Mouse (Mus musculus) liver, postnatal 0 days (tissue): ENCODE data around the gene Olfr631. TPM values are rescaled to one million over a fixed set of nuclear protein-coding genes. Genes with fewer than 3 reads are reported as not detected.
"Not testable (repeated sequence)": the region's sequence is repeated elsewhere in the genome, so short reads cannot be mapped to it uniquely, and the experiment has no call there.

Experiments
- ATAC-seq: fragments of 200-750 bp; cut with Nextera tagmentation; 2 replicates; pipeline ENCODE4 v1.8.0; 2017; ENCODE audit warnings: mild to moderate bottlenecking, moderate library complexity
- DNase-seq: peaks from one replicate; pipeline ENCODE4 v3.0.0-alpha.2; 2016
- H3K27ac ChIP-seq: fragments of 300-500 bp; sonication (generic); 2 replicates; pipeline ENCODE4 v1.5.1; 2014; ENCODE audit warnings: antibody characterized with exemption, moderate library complexity, mild to moderate bottlenecking, low read depth
- H3K27me3 ChIP-seq: fragments of 300-500 bp; sonication (generic); 2 replicates; pipeline ENCODE4 v1.6.1; 2014; ENCODE audit warnings: low read length, control low read depth, mixed read lengths; ENCODE audit not compliant: insufficient read depth
- H3K36me3 ChIP-seq: fragments of 300-500 bp; sonication (generic); replicated peaks from 2 replicates; pipeline ENCODE4 v1.6.1; 2014; ENCODE audit warnings: mild to moderate bottlenecking, control low read depth, low read length, moderate library complexity, mixed read lengths; ENCODE audit not compliant: insufficient read depth
- H3K4me1 ChIP-seq: fragments of 300-500 bp; sonication (generic); 2 replicates; pipeline ENCODE4 v1.6.1; 2014; ENCODE audit warnings: antibody characterized with exemption, mild to moderate bottlenecking, control low read depth; ENCODE audit not compliant: insufficient read depth
- H3K4me2 ChIP-seq: fragments of 300-500 bp; sonication (generic); 2 replicates; pipeline ENCODE4 v1.6.1; 2014; ENCODE audit warnings: low read depth, mild to moderate bottlenecking, low read length, moderate library complexity, mixed read lengths
- H3K4me3 ChIP-seq: fragments of 300-500 bp; sonication (generic); 2 replicates; pipeline ENCODE4 v1.5.1; 2014; ENCODE audit warnings: low read depth, low read length
- H3K9ac ChIP-seq: fragments of 300-500 bp; sonication (generic); replicated peaks from 2 replicates; pipeline ENCODE4 v1.6.1; 2014; ENCODE audit warnings: mild to moderate bottlenecking, moderate library complexity
- H3K9me3 ChIP-seq: fragments of 300-500 bp; sonication (generic); 2 replicates; pipeline ENCODE4 v1.6.1; 2016; ENCODE audit warnings: mild to moderate bottlenecking, control low read depth, low read length, mixed read lengths
- CTCF ChIP-seq: sonication (generic); IDR thresholded peaks from 2 replicates; pipeline ENCODE4 v1.5.1; 2016; ENCODE audit warnings: antibody characterized with exemption, low read depth
- EP300 ChIP-seq: IDR thresholded peaks from 2 replicates; pipeline ENCODE4 v1.6.1; 2016; ENCODE audit warnings: antibody characterized with exemption, low read depth, mild to moderate bottlenecking
- WGBS: fragments of 180-500 bp; shearing (Covaris S2); extraction: QIAGEN DNeasy Blood & Tissue Kit; methylation state at CpG from one replicate; pipeline ENCODE4 v1.1.7; 2014; ENCODE audit not compliant: insufficient replicate concordance; 5-methylcytosine and 5-hydroxymethylcytosine counted together
- polyA plus RNA-seq: library from polyadenylated mRNA; unstranded; fragments of >200 nt; fragmentation: Nextera tagmentation; extraction: Ambion mirVana; gene quantifications from 2 replicates; pipeline ENCODE4 v1.2.1, GENCODE M21; 2015

The Olfr631 gene
- polyA plus RNA-seq, 1 experiment from 2014 or later: not detected

GRCm38 (mm10) chr7:103915338-103915737 is 13.3 kb upstream of the Olfr631 start:
- H3K4me2 ChIP-seq: peak overlapping the region; percentile 50
- H3K36me3 ChIP-seq: no peaks in the 10 kb centered on the region
- ATAC-seq (peak; percentile 80), DNase-seq (no peak)
- no peaks in the 10 kb centered on the region for H3K27me3 ChIP-seq
- peak overlapping the region; percentile 48 for H3K27ac ChIP-seq
- TF ChIP-seq EP300: peak; percentile 97
- TF ChIP-seq CTCF: no peak
- H3K9ac ChIP-seq: no peak overlapping the region
- peaks cover 7% of the 10 kb centered on the region for H3K4me1 ChIP-seq
- no peak overlapping the region for H3K4me3 ChIP-seq
- H3K9me3 ChIP-seq: no peaks in the 10 kb centered on the region

DNA sequence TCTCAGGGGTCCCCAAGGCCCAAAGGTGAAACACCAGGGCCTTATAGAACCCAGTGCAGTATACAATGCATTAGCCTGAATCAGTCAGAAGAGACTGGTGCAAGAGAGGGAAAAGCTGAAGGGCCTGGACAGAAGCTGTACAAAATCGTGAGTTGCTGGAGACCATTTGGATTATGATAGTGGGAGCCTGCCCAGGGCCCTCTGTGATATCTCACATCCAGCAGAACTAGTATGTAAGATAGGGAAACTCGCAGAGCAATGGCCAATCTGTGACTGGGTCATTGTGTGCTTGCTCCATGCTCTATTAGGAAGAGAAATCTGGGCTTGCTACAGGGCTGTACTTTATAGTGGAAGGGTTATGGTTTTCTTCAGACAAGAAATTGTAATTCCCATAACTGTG is 5.6 kb downstream of the Olfr631 start, which contains the start of gene Olfr632:
Olfr632 (plus strand) TSS at position 84 of the 400 bp plus-strand sequence.
- Histone ChIP-seq H3K27me3 (no peaks in the 10 kb centered on the region), H3K4me2 (no peak within 1 kb of the TSS), H3K36me3 (no peaks in the 10 kb centered on the region), H3K9ac (no peak within 1 kb of the TSS), H3K4me3 (no peak within 1 kb of the TSS), H3K4me1 (no peaks in the 10 kb centered on the region), H3K9me3 (no peaks in the 10 kb centered on the region), H3K27ac (no peak within 1 kb of the TSS)
- ATAC-seq (no peak), DNase-seq (no peak)
- WGBS: 52% methylated on average over 2 of the region's 2 CpGs
- TF ChIP-seq EP300: no peak
- no peak for TF ChIP-seq CTCF

- no peak overlapping the region for H3K9ac ChIP-seq
- no peak overlapping the region for H3K4me2 ChIP-seq
- DNase-seq (peak; percentile 86), ATAC-seq (peak; percentile 69)
- H3K9me3 ChIP-seq: no peaks in the 10 kb centered on the region
- H3K36me3 ChIP-seq: no peaks in the 10 kb centered on the region
- TF ChIP-seq EP300 (peak; percentile 45), CTCF (peak; percentile 93)
- WGBS: 13% methylated on average over 2 of the region's 2 CpGs
- H3K27ac ChIP-seq: no peak overlapping the region
- H3K4me3 ChIP-seq: no peak overlapping the region
- no peaks in the 10 kb centered on the region for H3K4me1 ChIP-seq
- no peaks in the 10 kb centered on the region for H3K27me3 ChIP-seq
Measured at GRCm38 (mm10) chr7:103942730-103943129, 14.1 kb downstream of the Olfr631 start.

DNA sequence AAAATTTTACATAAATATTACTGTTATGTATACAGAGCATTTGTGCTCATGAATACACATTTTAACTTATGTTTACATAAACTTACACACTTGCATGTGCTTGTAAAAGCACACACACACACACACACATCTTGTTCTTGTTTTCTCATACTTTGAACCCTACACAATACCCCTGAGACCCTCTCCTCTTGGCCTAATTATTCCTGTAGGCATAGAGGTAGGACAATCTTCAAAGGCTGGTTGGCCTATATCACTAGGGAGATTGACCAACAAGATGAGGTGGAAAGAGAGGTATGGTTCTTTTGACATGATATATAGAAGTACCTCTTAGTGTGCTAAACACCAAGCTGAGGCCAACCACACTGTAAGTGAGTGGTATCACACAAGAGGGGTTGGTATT is 15.5 kb downstream of the Olfr631 start, which contains the start of gene Olfr633:
Olfr633 (plus strand) TSS at position 301 of the 400 bp plus-strand sequence.
- H3K27me3 ChIP-seq: no peaks in the 10 kb centered on the region
- ATAC-seq: no peak
- H3K4me1 ChIP-seq: no peaks in the 10 kb centered on the region
- H3K4me3 ChIP-seq: no peak within 1 kb of the TSS
- H3K9ac ChIP-seq: no peak within 1 kb of the TSS
- no peak within 1 kb of the TSS for H3K4me2 ChIP-seq
- no peaks in the 10 kb centered on the region for H3K36me3 ChIP-seq
- no peak for DNase-seq
- TF ChIP-seq CTCF (no peak), EP300 (no peak)
- no peak within 1 kb of the TSS for H3K27ac ChIP-seq
- no peaks in the 10 kb centered on the region for H3K9me3 ChIP-seq

DNA sequence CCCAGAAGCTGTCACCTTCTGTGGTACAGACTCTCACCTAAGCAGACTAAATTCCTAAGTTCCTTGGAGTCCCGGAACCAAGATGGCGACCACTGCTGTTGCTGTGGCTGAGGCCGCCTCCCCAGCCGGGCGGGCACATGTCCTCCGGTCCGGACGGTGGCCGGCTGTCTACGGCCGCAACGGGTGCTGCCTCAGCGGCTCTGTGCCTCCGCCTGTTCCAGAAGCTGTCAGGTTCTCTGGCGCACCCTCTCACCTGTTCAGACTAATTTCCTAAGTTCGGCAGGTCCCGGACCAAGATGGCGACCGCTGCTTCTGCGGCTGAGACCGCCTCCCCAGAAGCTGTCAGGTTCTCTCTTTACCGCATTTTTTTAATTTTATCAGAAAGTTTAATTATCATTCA is 38.2 kb downstream of the Olfr631 start:
- H3K4me2 ChIP-seq, H3K9ac ChIP-seq, H3K27ac ChIP-seq, H3K4me1 ChIP-seq, H3K4me3 ChIP-seq, DNase-seq, H3K9me3 ChIP-seq, H3K36me3 ChIP-seq, ATAC-seq, H3K27me3 ChIP-seq: not testable (repeated sequence)
- whole genome bisulfite sequencing: 93% methylated on average over 22 of the region's 22 CpGs

DNA sequence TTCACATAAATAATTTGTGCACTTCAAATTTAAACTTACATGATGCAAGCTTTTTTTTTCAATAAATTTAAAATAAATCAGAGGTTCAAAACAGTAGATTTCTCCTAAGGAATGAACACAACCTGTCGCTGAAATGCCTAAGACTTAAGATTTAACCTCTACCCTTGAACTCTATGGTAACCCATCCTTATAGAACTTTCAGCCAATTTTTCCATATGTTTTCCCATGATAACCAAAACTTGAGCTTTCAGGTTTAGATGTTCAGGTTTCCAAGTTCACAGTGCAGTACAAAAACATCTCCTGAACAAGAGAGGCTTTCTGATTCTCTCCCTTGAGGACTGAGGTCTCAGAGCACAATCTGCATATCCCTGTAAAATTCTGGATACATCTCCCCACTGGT is 42.2 kb downstream of the Olfr631 start, which contains the start of gene Olfr635:
Olfr635 (plus strand) TSS at position 301 of the 400 bp plus-strand sequence.
- no peaks in the 10 kb centered on the region for H3K27me3 ChIP-seq
- no peak within 1 kb of the TSS for H3K4me3 ChIP-seq
- no peaks in the 10 kb centered on the region for H3K9me3 ChIP-seq
- H3K27ac ChIP-seq: no peak within 1 kb of the TSS
- no peak for DNase-seq
- H3K4me1 ChIP-seq: no peaks in the 10 kb centered on the region
- TF ChIP-seq EP300: no peak
- no peak for TF ChIP-seq CTCF
- H3K36me3 ChIP-seq: no peaks in the 10 kb centered on the region
- H3K9ac ChIP-seq: no peak within 1 kb of the TSS
- ATAC-seq: no peak
- no peak within 1 kb of the TSS for H3K4me2 ChIP-seq
- WGBS: 54% methylated on average over 1 of the region's 1 CpGs

DNA sequence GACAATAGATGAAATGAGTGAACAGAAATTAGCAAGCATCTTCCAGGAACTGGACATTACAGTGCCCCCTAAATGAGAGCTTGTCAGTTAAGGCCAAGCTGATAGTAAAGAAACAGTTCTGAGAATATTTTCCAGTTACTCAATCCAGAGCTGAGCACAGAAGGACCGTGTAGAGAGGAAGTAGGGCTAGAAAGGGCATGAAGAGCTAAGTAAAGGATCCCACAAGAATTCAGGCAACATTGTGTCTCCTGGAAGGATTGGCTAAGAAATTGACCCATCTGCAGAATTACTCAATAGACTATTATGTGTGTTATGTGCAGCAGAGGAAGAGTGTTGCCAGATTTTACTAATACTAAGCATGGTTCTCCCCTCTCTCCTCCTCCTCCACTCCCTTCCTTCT is 43.2 kb downstream of the Olfr631 start:
- no peak for ATAC-seq
- no peaks in the 10 kb centered on the region for H3K4me1 ChIP-seq
- H3K4me3 ChIP-seq: no peak overlapping the region
- H3K9ac ChIP-seq: no peak overlapping the region
- no peak overlapping the region for H3K27ac ChIP-seq
- H3K4me2 ChIP-seq: no peak overlapping the region
- H3K27me3 ChIP-seq: no peaks in the 10 kb centered on the region
- H3K9me3 ChIP-seq: no peaks in the 10 kb centered on the region
- WGBS: 29% methylated on average over 1 of the region's 1 CpGs
- TF ChIP-seq EP300 (no peak), CTCF (no peak)
- no peaks in the 10 kb centered on the region for H3K36me3 ChIP-seq
- DNase-seq: no peak

Other genes starting within 250 kb of the Olfr631 start
- not detected in 2 replicates for gene Olfr625-ps1, start 246.1 kb upstream of the Olfr631 start, polyA plus RNA-seq
- not detected in 2 replicates for gene Olfr243, start 214.2 kb upstream of the Olfr631 start, polyA plus RNA-seq
- not detected in 2 replicates for gene Olfr628, start 198.5 kb upstream of the Olfr631 start, polyA plus RNA-seq
- gene Olfr629, start 183.9 kb upstream of the Olfr631 start, polyA plus RNA-seq: 0.07 and 0.09 TPM in 2 replicates
- gene Olfr630, start 171.5 kb upstream of the Olfr631 start, polyA plus RNA-seq: not detected in 2 replicates
- gene Olfr69, start 157.2 kb upstream of the Olfr631 start, polyA plus RNA-seq: 0.04 TPM in 1 of 2 replicates, not detected in the other
- not detected in 2 replicates for gene Olfr68, start 149.1 kb upstream of the Olfr631 start, polyA plus RNA-seq
- gene Olfr67, start 137.0 kb upstream of the Olfr631 start, polyA plus RNA-seq: 0.02 TPM in 1 of 2 replicates, not detected in the other
- 16,738 and 17,184 TPM in 2 replicates for gene Hbb-bt, start 114.8 kb upstream of the Olfr631 start, polyA plus RNA-seq
- gene Hbb-bs, start 100.7 kb upstream of the Olfr631 start, polyA plus RNA-seq: 51,353 and 55,260 TPM in 2 replicates
- gene Hbb-bh2, start 88.3 kb upstream of the Olfr631 start, polyA plus RNA-seq: not detected in 2 replicates
- gene Hbb-bh1, start 85.7 kb upstream of the Olfr631 start, polyA plus RNA-seq: 1.8 and 2.5 TPM in 2 replicates
- gene Hbb-y, start 75.6 kb upstream of the Olfr631 start, polyA plus RNA-seq: 5.5 and 5.6 TPM in 2 replicates
- not detected in 2 replicates for gene Olfr66, start 42.6 kb upstream of the Olfr631 start, polyA plus RNA-seq
- gene Olfr64, start 34.3 kb upstream of the Olfr631 start, polyA plus RNA-seq: not detected in 2 replicates
- not detected in 2 replicates for gene Olfr65, start 25.3 kb upstream of the Olfr631 start, polyA plus RNA-seq
- gene Olfr632, start 5.5 kb downstream of the Olfr631 start, polyA plus RNA-seq: 0.06 TPM in 1 of 2 replicates, not detected in the other
- not detected in 2 replicates for gene Olfr633, start 15.6 kb downstream of the Olfr631 start, polyA plus RNA-seq
- not detected in 2 replicates for gene Olfr635, start 42.3 kb downstream of the Olfr631 start, polyA plus RNA-seq
- not detected in 2 replicates for gene Olfr638, start 69.9 kb downstream of the Olfr631 start, polyA plus RNA-seq
- gene Olfr639, start 88.5 kb downstream of the Olfr631 start, polyA plus RNA-seq: not detected in 2 replicates
- gene Olfr640, start 96.7 kb downstream of the Olfr631 start, polyA plus RNA-seq: not detected in 2 replicates
- gene Olfr641, start 106.6 kb downstream of the Olfr631 start, polyA plus RNA-seq: not detected in 2 replicates
- gene Olfr642, start 123.8 kb downstream of the Olfr631 start, polyA plus RNA-seq: not detected in 2 replicates
- not detected in 2 replicates for gene 4930516K23Rik, start 132.6 kb downstream of the Olfr631 start, polyA plus RNA-seq
- gene Olfr644, start 143.0 kb downstream of the Olfr631 start, polyA plus RNA-seq: not detected in 2 replicates
- not detected in 2 replicates for gene Olfr645, start 156.6 kb downstream of the Olfr631 start, polyA plus RNA-seq
- not detected in 2 replicates for gene Olfr646, start 176.0 kb downstream of the Olfr631 start, polyA plus RNA-seq
- not detected in 2 replicates for gene Ubqln5, start 201.0 kb downstream of the Olfr631 start, polyA plus RNA-seq
- gene Olfr643, start 208.6 kb downstream of the Olfr631 start, polyA plus RNA-seq: not detected in 2 replicates
- not detected in 2 replicates for gene Ubqln3, start 214.5 kb downstream of the Olfr631 start, polyA plus RNA-seq
- gene Ubqlnl, start 221.7 kb downstream of the Olfr631 start, polyA plus RNA-seq: not detected in 2 replicates
- gene Olfm5, start 236.0 kb downstream of the Olfr631 start, polyA plus RNA-seq: not detected in 2 replicates